Mouse (Mus musculus): ENCODE measurements around the gene Farsb.

The Farsb gene

GRCm38 (mm10) chr1:78420271-78420670 lies 68.4 kb downstream of the Farsb start:
- DNase-seq (ENCODE audit: low spot score in 2 of 2), result no peak

DNA sequence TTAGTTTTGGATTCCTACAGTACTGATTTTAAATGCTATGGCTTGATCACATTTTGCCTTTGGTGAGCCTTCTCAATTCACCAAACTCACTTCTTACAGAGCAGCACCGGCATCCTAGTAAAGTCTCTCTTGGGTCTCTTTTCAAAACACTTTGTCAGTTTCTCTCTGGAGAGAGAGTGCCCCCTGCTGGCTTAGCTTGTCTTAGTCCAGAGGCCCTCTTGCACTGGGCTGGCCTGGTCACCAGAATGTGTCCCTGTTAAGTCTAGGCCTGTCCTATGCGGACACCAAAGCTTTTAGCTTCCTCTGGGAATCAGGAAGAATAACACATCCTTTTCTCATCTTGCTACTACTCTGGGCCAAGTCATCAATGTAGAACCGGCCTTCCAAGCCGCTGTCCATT lies 69.1 kb downstream of the Farsb start:
- peak; percentile 40 to 45 for DNase-seq (ENCODE audit: low spot score in 2 of 2)

DNA sequence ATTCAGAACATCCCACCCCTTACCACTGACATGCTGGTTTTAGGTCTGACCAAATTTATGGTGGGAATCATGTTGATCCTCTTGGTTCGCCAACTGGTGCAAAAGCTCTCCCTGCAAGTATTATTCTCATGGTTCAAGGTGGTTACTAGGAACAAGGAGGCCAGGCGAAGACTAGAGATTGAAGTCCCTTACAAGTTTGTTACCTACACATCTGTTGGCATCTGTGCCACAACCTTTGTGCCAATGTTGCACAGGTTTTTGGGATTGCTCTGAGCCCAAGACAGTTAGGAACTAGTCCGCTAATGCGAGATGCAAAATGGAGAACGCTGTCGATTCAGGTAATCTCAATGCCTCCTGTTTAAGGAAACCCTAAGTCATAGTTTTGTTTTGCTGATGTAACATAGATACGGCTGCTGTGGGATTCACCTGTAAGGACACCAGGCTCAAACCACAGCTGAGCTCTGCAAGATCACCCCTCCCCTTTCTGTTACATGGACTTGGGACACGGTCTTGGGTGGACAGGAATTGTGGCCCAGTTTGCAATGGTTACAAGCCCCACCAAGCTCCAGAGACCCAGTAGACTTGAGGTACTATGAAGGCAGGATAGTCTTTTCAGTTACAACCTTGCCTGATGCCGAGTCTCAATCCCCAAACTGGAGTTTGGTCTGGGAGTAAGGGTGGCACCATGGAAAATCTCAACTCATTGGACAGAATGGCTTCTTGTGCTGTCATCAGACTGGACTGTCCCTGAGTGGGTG lies 71.4 kb downstream of the Farsb start:
- DNase-seq (ENCODE audit: low spot score in 2 of 2), result no peak

DNA sequence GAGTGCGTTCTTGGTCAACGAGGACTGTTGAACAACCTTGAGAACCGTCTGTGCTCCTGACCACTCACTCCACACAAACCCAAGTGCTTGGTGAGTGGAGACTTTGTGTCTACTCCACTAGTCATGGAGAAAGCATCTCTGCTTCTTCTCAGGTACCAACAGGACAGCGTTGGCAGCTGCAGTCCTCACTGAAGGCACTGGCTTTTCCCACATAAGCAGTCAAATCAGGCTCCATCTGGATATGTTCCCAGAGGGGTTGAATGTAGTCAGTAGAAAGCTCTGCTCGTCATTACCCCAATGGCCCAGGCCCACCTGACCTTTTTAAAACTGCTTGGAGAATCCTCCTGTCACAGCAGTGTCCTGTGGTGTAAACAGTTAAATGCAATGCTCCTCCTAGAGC lies 74.3 kb downstream of the Farsb start:
- no peak for DNase-seq (ENCODE audit: low spot score in 2 of 2)

GRCm38 (mm10) chr1:78412668-78413067 lies 76.0 kb downstream of the Farsb start:
- DNase-seq (ENCODE audit: low spot score in 2 of 2), result no peak

DNA sequence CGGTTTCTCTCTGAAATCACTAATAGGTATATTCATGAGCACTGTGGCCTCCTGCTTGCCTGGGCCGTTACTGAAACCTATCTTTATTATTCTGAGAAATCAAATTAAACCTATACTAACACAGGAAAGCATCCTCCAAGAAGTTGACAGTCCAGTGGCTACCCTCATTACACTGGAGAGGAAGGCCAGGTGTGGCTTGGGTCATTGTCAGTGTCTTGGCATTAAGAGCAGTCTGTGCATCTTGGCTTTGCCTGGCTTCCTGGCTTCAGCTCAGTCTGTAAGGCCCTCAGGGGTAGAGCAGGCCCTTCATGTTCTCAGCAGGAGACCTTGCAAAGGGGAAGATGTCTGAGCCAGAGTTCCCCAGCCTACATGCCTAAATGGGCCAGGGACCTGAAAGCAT lies 79.3 kb downstream of the Farsb start:
- DNase-seq (ENCODE audit: low spot score in 2 of 2), result no peak

GRCm38 (mm10) chr1:78401413-78401812 lies 87.3 kb downstream of the Farsb start:
- no peak for DNase-seq (ENCODE audit: low spot score in 2 of 2)

DNA sequence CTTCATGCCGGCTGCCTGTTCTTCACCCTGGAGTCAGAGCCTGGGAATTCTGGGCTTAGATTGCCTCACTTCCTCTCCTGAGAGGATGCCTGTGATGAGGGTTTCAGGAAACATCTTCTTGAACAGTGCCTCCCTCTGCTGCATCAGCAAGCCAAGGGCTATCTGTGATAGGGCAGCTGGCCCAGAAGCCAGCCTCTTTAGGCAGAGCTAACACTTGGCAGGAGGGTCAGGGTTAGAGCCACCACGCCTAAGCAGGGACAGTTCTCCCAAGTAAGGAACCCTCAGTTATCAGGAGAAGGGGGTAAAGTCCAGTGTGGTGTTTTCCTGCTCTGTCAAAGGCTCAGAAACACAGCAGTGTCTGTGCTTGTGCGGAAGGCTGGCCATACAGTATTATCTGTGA lies 88.9 kb downstream of the Farsb start:
- no peak for DNase-seq (ENCODE audit: low spot score in 2 of 2)

DNA sequence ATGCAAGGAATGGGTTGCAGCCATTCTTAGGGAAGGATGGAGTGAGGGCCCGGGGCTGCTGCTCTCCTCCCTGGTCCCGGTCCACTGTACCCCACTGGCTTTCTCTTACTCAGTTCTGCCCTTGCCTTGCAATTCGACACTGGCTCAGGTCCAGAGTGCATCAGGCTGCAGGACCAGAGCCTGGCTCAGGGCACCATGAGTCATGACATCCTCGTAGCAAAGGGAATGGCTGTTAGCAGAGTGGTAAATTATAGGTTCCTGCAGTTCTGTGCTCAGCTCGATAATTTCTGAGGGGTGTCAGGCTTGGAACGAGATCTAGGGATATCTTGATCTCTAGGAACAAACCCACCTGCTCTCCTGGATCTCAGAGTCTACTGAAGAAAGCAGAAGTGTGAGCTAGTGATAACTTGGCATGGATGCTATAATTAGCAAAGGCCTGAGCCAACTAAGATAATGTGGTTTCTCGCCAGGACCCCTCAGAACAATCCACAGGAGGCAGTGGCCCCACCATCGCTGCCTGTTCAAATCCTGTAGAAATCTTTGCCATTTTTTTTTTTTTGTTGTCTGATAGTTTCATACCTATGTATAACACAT lies 92.3 kb downstream of the Farsb start:
- no peak for DNase-seq (ENCODE audit: low spot score in 2 of 2)

DNA sequence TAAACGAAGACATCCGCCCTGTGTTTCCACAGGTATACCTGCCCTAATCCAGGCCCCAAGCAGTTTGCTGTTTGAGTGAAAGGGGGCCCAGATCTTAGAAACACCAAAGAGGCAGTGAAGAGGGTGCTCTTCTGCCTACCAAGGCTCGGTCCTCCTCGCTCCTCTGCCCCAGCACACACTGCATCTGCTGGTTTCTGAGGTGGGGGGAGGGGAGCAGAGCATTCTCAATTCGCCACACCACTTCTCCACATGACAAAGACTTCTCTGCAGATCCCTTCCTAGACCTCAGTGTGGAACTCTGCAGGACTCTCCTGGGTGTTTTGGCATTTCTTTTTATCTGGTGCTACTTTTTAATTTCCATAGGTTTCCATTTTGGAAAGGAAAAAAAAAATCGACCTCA lies 93.0 kb downstream of the Farsb start:
- DNase-seq (ENCODE audit: low spot score in 2 of 2), result no peak

DNA sequence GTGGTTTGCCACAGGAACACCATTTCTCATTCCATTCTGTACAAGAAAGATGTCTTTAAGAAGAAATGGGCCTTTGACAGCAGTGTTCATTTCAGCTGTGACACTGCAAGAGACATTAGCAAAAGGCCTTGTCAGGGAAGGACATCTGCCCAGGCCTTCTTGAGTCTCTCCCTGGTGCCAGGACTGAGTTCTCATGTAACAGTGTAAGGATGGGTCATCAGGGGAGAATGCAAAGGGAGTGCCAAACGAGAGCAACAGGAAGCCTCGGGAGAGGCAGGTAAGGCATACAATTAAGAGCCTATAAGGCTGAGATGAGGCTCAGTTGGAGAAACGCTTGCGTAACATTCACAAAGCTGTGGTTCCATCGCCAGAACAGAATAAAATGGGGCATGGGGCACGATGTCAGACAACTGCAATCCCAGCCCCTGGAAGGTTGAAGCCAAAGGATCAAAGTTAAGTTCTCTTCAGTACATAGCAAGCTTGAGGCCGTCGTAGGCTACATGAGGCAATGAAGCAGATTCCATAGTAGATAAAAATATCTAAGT lies 93.4 kb downstream of the Farsb start:
- DNase-seq (ENCODE audit: low spot score in 2 of 2), result no peak

DNA sequence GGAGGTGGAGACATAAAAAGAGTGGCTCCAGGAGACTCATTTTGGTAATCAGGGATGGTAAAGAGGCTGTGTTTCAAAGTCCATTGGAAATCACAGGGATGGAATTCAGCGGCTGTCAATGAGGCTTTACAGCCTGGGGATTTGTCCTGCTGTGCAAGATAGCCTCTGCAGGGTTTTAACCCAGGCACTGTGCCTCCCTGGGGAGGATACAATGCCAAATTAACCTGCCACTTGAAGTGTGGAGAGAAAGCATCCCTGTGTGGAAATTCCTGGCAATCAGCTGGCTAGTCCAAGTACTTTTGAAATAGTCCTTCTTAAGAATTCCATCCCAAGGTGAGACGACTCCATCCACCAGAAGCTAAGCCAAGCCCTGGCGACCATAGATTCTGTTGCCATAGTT lies 99.8 kb downstream of the Farsb start:
- no peak for DNase-seq (ENCODE audit: low spot score in 2 of 2)

DNA sequence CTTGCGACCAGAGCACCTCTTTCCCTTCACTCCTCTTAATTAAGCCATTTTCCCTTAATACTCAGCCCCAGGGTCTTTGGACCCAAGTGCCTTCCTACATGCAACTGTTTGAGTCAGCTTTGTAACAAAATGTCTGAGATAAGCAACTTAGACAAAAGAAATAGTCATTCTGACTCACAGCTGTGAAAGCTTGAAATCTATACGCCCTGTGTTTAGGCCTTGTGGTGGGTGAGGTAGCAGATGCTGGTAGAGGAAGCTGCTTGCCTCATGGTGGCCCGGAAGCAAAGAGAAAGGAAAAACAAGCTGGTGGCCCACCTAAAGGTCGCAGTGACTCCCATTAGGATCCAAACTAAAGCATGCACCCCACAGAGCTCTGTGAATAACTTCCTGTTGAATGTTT lies 100.8 kb downstream of the Farsb start:
- no peak for DNase-seq (ENCODE audit: low spot score in 2 of 2)

GRCm38 (mm10) chr1:78380950-78381349 lies 107.7 kb downstream of the Farsb start:
- DNase-seq (ENCODE audit: low spot score in 2 of 2), result no peak

GRCm38 (mm10) chr1:78375058-78375457 lies 113.6 kb downstream of the Farsb start:
- DNase-seq (ENCODE audit: low spot score in 2 of 2), result no peak

DNA sequence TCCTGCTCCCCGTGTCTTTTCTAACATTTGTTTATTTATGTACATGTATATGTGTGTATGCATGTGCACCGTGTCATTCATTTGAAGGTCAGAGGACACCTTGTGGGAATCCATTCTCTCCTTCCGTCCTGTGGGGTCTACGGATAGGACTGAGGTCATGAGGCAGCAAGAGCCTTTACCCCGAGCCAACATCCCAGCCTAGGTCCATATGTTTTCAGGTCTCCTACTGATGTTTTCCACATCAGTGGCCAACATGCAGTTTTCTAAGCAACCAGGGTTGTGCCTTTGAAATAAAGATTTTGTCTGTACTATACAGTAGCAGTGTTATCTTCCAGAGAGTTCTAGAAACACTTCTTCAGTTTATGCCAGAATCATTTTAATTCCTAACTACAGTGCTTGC lies 114.9 kb downstream of the Farsb start:
- DNase-seq (ENCODE audit: low spot score in 2 of 2), result no peak

GRCm38 (mm10) chr1:78372316-78372715 lies 116.4 kb downstream of the Farsb start:
- DNase-seq (ENCODE audit: low spot score in 2 of 2), result no peak

DNA sequence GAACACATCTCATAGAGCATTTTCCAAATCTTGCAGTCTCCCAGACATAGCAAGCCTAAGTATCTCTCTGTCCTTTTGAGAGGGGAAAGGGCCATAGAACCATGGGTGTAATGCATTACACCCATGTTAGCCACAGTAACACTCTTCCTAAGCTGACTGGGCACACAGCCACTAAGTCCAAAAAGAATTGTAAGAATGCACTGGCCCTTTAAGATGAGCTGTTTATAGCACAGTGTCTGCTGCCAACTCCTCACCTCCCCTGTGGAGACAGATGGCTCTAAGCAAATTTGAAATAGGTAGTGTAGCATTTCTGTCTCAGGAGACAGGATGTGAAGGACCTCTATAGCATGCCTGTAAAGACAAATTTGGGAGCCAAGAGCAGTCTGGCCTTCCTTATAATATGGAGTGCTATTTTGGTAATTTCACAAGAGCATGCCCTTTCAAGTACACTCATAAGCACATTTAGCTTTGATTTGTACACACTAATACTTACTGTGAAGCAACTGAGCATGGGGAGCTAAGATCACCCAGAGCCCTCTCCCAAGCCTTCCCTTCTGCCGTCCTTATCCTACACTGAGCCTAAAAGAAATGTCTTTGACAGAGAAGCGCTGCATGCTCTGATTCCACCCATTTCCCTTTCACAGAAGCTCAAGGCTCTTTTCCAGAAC lies 117.0 kb downstream of the Farsb start:
- DNase-seq (ENCODE audit: low spot score in 2 of 2), result peak; percentile 40 to 47

- no peak for DNase-seq (ENCODE audit: low spot score in 2 of 2)
Observed at GRCm38 (mm10) chr1:78370121-78370520, 118.6 kb downstream of the Farsb start.
